Mouse (Mus musculus) liver, embryonic 12.5 days (tissue): ENCODE results near the gene Acoxl. TPM values are rescaled to one million over a fixed set of nuclear protein-coding genes. Genes with fewer than 3 reads are reported as not detected.

ENCODE experiments used
- ATAC-seq: fragments of 200-750 bp; cut with Nextera tagmentation; 2 replicates; pipeline ENCODE4 v1.8.0; 2017; ENCODE audit warnings: moderate number of reproducible peaks, mild to moderate bottlenecking, moderate library complexity
- H3K27ac ChIP-seq: fragments of 300-500 bp; sonication (generic); 2 replicates; pipeline ENCODE4 v1.5.1; 2016; ENCODE audit warnings: mild to moderate bottlenecking
- H3K27me3 ChIP-seq: fragments of 300-500 bp; sonication (generic); replicated peaks from 2 replicates; pipeline ENCODE4 v1.6.1; 2016; ENCODE audit warnings: mild to moderate bottlenecking, moderate library complexity
- H3K36me3 ChIP-seq: fragments of 300-500 bp; sonication (generic); 2 replicates; pipeline ENCODE4 v1.6.1; 2016; ENCODE audit warnings: mild to moderate bottlenecking, moderate library complexity
- H3K4me1 ChIP-seq: fragments of 300-500 bp; sonication (generic); 2 replicates; pipeline ENCODE4 v1.6.1; 2016
- H3K4me2 ChIP-seq: fragments of 300-500 bp; sonication (generic); 2 replicates; pipeline ENCODE4 v1.6.1; 2016; ENCODE audit warnings: mild to moderate bottlenecking, moderate library complexity
- H3K4me3 ChIP-seq: fragments of 300-500 bp; sonication (generic); 2 replicates; pipeline ENCODE4 v1.5.1; 2016; ENCODE audit warnings: mild to moderate bottlenecking, moderate library complexity
- H3K9ac ChIP-seq: fragments of 300-500 bp; sonication (generic); 2 replicates; pipeline ENCODE4 v1.6.1; 2016; ENCODE audit warnings: mild to moderate bottlenecking, moderate library complexity
- H3K9me3 ChIP-seq: fragments of 300-500 bp; sonication (generic); replicated peaks from 2 replicates; pipeline ENCODE4 v1.6.1; 2016; ENCODE audit warnings: mild to moderate bottlenecking, moderate library complexity
- WGBS: fragments of 180-500 bp; shearing (Covaris S2); methylation state at CpG from one replicate; pipeline ENCODE4 v1.1.7; 2016; ENCODE audit not compliant: insufficient replicate concordance; 5-methylcytosine and 5-hydroxymethylcytosine counted together
- polyA plus RNA-seq: library from polyadenylated mRNA; unstranded; fragments of >200 nt; fragmentation: Nextera tagmentation; extraction: Ambion mirVana; gene quantifications from 2 replicates; pipeline ENCODE4 v1.2.1, GENCODE M21; 2016

Gene Acoxl
- polyA plus RNA-seq, 1 experiment from 2014 or later, result 0.10 TPM

DNA sequence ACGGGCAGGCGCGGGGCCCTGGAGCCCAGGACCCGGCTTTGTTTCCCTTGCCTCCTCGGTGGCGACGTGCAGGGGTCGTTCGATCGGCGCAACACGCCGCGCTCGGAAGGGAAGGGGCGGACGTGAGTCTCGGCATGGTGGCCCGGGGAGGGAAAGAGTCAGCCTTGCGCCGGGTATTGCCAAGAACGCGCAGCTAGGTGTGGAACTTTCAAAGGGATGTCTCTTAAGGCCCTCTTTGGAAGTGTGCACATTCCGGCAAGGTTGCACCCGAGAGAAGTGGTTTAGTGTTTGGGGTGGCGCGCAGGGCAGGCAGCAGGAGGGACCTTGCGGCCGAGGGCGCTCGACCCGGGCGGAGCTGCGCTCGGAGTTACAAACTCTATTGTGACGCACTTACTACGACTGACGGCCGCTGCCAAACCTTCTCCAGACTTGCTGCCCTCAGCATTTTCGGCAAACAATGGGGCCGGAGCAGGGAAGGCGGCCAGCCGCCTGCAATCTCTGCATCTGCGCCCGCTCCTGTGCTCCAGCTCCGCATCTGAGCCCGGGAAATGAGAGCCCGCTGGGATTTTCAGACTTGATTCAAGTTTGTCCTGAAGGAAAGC is 289.1 kb downstream of the Acoxl start:
- Histone ChIP-seq H3K9ac (peak overlapping the region; percentile 75), H3K27me3 (peaks cover 40% of the 10 kb centered on the region), H3K36me3 (peaks cover 37% of the 10 kb centered on the region), H3K4me2 (peak overlapping the region; percentile 93), H3K4me3 (peak overlapping the region; percentile 75), H3K27ac (peak overlapping the region; percentile 76), H3K9me3 (no peaks in the 10 kb centered on the region), H3K4me1 (peaks cover 47% of the 10 kb centered on the region)
- under 1% methylated on average over 48 of the region's 48 CpGs for WGBS
- peak; percentile 17; the same call in 1 of the 2 replicates for ATAC-seq

DNA sequence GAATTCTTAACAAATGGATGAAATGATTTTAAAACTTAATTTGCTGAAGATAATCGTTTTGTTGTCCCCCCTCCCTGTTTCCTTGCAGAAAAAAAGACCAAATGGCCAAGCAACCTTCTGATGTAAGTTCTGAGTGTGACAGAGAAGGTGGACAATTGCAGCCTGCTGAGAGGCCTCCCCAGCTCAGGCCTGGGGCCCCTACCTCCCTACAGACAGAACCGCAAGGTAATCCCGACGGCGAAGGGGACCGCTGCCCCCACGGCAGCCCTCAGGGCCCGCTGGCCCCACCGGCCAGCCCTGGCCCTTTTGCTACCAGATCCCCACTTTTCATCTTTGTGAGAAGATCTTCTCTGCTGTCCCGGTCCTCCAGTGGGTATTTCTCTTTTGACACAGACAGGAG is 289.9 kb downstream of the Acoxl start:
- H3K4me3 ChIP-seq, result peak overlapping the region; percentile 75
- peaks cover 42% of the 10 kb centered on the region for H3K36me3 ChIP-seq

GRCm38 (mm10) chr2:128131503-128131902 is 292.8 kb downstream of the Acoxl start:
- Histone ChIP-seq H3K9me3 (no peaks in the 10 kb centered on the region), H3K27me3 (peaks cover 5% of the 10 kb centered on the region; the same call in 1 of the 2 replicates), H3K9ac (no peak overlapping the region), H3K4me1 (peaks cover 26% of the 10 kb centered on the region), H3K4me3 (no peak overlapping the region), H3K27ac (no peak overlapping the region), H3K4me2 (no peak overlapping the region), H3K36me3 (peaks cover 68% of the 10 kb centered on the region)
- no peak for ATAC-seq
- WGBS, result 78% methylated on average over 11 of the region's 11 CpGs

More for the DNA sequence above, 289.9 kb downstream of the Acoxl start:
- Histone ChIP-seq H3K9ac (peak overlapping the region; percentile 75; the same call in 1 of the 2 replicates), H3K9me3 (no peaks in the 10 kb centered on the region), H3K4me2 (peak overlapping the region; percentile 93), H3K4me1 (peaks cover 40% of the 10 kb centered on the region), H3K27me3 (peaks cover 33% of the 10 kb centered on the region), H3K27ac (no peak overlapping the region)
- ATAC-seq, result no peak
- 63% methylated on average over 10 of the region's 10 CpGs for WGBS

DNA sequence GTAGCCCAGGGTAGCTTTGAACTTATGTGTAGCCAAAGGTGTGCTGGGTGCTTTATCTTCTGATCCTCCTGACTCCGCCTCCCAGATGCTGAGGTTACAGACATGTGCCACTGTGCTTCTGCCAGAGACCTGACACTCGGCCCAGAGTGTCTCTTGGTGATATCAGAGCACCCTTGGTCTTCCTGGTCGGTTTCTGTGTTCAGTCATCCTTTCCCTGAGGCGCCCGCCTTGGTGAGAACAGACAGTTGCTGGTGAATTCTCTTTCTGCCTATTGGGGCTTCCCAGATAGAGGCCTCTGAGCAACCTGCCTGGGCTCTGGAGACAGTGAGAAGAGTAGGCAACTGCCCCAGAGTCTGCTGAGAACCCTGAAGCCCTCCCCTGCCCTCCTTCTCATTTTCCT is 294.0 kb downstream of the Acoxl start:
- Histone ChIP-seq H3K27me3 (peaks cover 5% of the 10 kb centered on the region; the same call in 1 of the 2 replicates), H3K36me3 (peaks cover 80% of the 10 kb centered on the region), H3K27ac (no peak overlapping the region), H3K4me1 (peaks cover 36% of the 10 kb centered on the region), H3K4me2 (no peak overlapping the region), H3K9me3 (no peaks in the 10 kb centered on the region), H3K9ac (no peak overlapping the region), H3K4me3 (no peak overlapping the region)
- ATAC-seq, result no peak
- whole genome bisulfite sequencing, result 73% methylated on average over 5 of the region's 5 CpGs

DNA sequence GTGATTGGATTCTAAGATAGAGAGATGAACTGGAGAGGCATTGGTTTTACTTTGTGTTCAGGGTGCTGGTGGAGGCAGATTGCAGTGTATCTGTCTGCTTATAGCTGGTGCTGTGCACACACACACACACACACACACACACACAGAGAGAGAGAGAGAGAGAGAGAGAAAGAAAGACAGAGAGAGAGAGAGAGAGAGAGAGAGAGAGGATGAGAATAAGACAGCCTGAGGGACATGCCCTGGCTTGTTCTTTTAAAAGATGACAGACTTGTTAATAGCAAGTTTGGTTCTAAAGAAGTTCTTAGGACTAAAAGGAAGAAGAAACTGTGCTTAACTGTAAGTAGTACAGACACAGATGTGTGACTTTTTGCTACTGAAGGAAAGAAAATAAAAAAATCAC is 295.2 kb downstream of the Acoxl start:
- Histone ChIP-seq H3K4me3 (no peak overlapping the region), H3K9ac (no peak overlapping the region), H3K36me3 (peaks cover 80% of the 10 kb centered on the region), H3K27me3 (peaks cover under 1% of the 10 kb centered on the region; the same call in 1 of the 2 replicates), H3K4me1 (peaks cover 26% of the 10 kb centered on the region), H3K4me2 (no peak overlapping the region), H3K27ac (no peak overlapping the region), H3K9me3 (no peaks in the 10 kb centered on the region)
- ATAC-seq, result no peak

GRCm38 (mm10) chr2:128134474-128134873 is 295.8 kb downstream of the Acoxl start:
- Histone ChIP-seq H3K4me3 (no peak overlapping the region), H3K36me3 (peaks cover 79% of the 10 kb centered on the region), H3K4me1 (peaks cover 25% of the 10 kb centered on the region), H3K27me3 (no peaks in the 10 kb centered on the region), H3K27ac (no peak overlapping the region), H3K9me3 (no peaks in the 10 kb centered on the region), H3K9ac (no peak overlapping the region), H3K4me2 (no peak overlapping the region)
- WGBS, result 74% methylated on average over 5 of the region's 5 CpGs
- no peak for ATAC-seq

DNA sequence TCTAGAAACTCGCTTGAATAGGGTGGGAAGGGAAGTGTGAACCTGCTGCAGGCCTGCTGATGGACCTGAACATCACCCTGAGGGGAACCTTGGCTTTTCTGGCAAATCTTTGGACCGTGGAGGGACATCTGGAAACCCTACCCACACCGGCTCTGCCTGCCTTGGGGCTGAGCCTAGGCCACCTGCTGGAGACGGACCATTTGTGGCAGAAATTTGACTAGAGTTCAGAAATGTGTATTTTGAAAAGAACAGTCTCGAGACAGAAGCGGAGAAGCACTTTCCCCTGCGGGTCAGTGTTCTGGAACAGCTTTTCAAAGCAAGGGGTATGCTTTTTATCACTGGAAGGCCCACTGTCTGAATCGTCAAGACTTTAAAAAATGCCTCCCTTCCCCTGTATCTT is 296.3 kb downstream of the Acoxl start:
- Histone ChIP-seq H3K9me3 (no peaks in the 10 kb centered on the region), H3K27me3 (no peaks in the 10 kb centered on the region), H3K4me1 (peaks cover 28% of the 10 kb centered on the region), H3K4me2 (no peak overlapping the region), H3K27ac (no peak overlapping the region), H3K4me3 (no peak overlapping the region), H3K9ac (no peak overlapping the region), H3K36me3 (peaks cover 74% of the 10 kb centered on the region)
- WGBS, result 77% methylated on average over 8 of the region's 8 CpGs
- no peak for ATAC-seq

DNA sequence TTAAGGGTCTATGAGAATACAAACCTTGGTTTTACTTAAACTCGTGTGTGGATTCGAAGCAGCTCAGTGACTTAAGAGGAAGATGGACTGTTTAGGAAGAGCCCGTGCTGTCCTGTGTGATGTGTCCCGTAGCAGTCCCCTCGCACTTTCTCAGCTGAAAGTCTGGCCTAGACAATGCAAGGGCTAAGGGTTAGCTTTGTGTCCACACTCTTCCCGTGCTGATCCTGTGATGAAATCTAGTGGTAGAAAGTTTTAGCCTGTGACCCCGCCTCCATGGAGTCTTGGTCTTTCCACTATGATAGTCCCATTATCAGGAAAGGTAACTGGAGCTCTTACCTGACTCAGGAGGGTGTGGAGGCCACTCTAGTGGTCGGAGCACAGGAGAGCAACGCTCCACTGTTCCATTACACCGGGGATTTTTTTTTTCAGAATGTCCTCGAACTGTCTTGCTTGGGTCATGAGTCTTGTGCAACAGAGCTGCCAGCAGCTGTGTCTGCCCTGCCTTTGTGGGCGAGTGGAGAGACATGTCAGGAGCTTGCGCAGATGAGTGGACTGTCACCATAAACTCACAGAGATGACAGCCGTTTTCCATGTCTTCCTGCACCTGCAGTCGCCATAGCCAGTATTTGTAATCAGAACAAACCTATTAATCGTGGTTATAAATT is 298.2 kb downstream of the Acoxl start:
- ATAC-seq, result no peak
- Histone ChIP-seq H3K4me1 (peaks cover 36% of the 10 kb centered on the region), H3K9me3 (no peaks in the 10 kb centered on the region), H3K4me2 (no peak overlapping the region), H3K36me3 (peaks cover 55% of the 10 kb centered on the region), H3K27me3 (no peaks in the 10 kb centered on the region), H3K9ac (no peak overlapping the region), H3K27ac (no peak overlapping the region), H3K4me3 (no peak overlapping the region)
- 76% methylated on average over 16 of the region's 16 CpGs for WGBS

DNA sequence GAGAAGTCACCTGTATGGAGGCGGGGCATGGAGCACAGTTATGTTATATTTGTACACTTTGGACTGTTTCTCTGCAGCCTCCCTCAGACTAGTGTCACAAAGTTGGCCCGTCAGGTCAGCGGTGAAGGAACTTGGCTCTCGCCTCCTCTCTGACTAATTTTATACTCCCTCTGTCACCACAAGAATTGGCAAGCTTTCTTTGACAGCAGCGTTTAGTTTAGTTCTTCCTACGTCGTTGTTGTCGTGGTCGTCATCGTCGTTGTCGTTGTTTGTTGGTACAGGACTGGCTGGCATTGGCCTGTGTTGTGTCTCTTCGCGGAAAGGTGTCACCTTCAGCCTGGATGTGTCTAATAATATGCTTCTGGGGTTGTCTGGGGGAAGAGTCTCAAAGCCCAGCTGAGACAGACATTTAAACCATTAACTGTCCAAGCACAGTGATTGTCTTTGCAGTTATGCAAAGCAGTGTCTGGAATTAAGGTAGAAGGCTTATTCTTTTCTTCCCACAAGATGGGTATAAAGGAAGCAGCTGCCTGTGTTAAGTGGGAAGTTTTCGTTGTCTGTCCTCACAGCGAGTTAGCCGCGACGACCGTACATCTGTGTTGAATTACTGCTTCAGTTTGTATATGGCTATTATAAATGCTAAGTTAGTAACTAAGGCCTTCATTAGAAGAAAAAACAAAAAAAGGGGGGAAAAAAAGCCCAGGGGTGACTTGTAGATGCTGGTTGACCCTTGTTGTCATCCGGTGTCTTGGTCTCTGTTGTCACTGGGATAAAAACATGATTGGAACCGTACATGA is 299.0 kb downstream of the Acoxl start:
- Histone ChIP-seq H3K27me3 (no peaks in the 10 kb centered on the region), H3K4me2 (no peak overlapping the region), H3K27ac (no peak overlapping the region), H3K4me3 (no peak overlapping the region), H3K36me3 (peaks cover 58% of the 10 kb centered on the region), H3K9me3 (no peaks in the 10 kb centered on the region), H3K4me1 (peaks cover 43% of the 10 kb centered on the region), H3K9ac (no peak overlapping the region)
- ATAC-seq, result no peak
- 88% methylated on average over 22 of the region's 22 CpGs for whole genome bisulfite sequencing

DNA sequence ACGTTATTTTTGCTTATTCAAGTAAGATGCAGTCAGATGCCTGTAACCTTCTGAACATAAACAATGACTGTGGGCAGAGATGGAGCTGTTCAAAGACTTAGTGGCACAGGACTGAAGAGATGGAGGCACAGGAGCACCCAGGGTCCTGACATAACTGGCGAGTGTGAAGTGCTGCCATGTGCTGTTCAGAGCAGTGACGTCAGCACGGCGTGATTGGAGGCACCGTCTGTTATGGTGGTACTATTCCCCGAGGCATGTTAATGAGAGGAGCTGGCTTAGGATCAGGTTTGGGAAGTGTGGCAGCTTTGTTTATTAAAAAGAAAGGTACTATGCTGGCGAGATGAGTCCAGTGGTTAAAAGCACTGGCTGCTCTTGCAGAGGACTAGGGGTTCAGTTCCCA is 300.2 kb downstream of the Acoxl start:
- H3K36me3 ChIP-seq, result peaks cover 49% of the 10 kb centered on the region
- no peak overlapping the region for H3K4me2 ChIP-seq
- no peak overlapping the region for H3K4me3 ChIP-seq
- peaks cover 50% of the 10 kb centered on the region for H3K4me1 ChIP-seq
- H3K9me3 ChIP-seq, result no peaks in the 10 kb centered on the region
- H3K27ac ChIP-seq, result no peak overlapping the region
- H3K9ac ChIP-seq, result no peak overlapping the region
- ATAC-seq, result no peak
- 86% methylated on average over 8 of the region's 8 CpGs for WGBS
- H3K27me3 ChIP-seq, result no peaks in the 10 kb centered on the region

GRCm38 (mm10) chr2:128139781-128140180 is 301.1 kb downstream of the Acoxl start:
- H3K27ac ChIP-seq, result no peak overlapping the region
- H3K9me3 ChIP-seq, result no peaks in the 10 kb centered on the region
- no peak for ATAC-seq
- H3K9ac ChIP-seq, result no peak overlapping the region
- 86% methylated on average over 15 of the region's 15 CpGs for WGBS
- H3K4me3 ChIP-seq, result no peak overlapping the region
- peaks cover 44% of the 10 kb centered on the region for H3K36me3 ChIP-seq
- peaks cover 59% of the 10 kb centered on the region for H3K4me1 ChIP-seq
- no peak overlapping the region for H3K4me2 ChIP-seq
- H3K27me3 ChIP-seq, result no peaks in the 10 kb centered on the region

GRCm38 (mm10) chr2:128140183-128140582 is 301.5 kb downstream of the Acoxl start:
- H3K9me3 ChIP-seq, result no peaks in the 10 kb centered on the region
- no peak overlapping the region for H3K27ac ChIP-seq
- WGBS, result 77% methylated on average over 3 of the region's 3 CpGs
- no peak overlapping the region for H3K9ac ChIP-seq
- no peak for ATAC-seq
- no peak overlapping the region for H3K4me2 ChIP-seq
- H3K4me1 ChIP-seq, result peaks cover 62% of the 10 kb centered on the region
- H3K27me3 ChIP-seq, result no peaks in the 10 kb centered on the region
- no peak overlapping the region for H3K4me3 ChIP-seq
- H3K36me3 ChIP-seq, result peaks cover 40% of the 10 kb centered on the region
